Mouse (Mus musculus): ENCODE results near the gene Rab3b.

DNA sequence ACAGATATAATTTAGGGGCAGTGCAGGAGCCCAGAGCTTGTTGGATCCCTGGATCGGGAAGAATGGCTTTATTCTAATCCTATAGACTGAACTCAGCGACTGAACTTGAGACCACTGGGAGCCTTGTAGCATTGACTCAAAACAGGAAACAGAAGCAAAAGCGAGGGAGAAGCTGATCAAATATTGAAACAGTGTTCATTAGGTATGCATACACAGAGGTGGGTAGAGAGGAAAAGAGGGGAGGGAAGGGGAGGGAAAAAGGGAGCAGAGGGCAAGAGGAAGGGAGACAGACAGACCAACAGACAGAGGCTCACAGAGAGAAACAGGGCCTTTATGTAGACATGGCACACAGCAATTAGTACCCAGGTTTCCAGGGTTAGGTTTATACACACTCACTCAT is 38.8 kb downstream of the Rab3b start:
- no peak for TF ChIP-seq CTCF (IDR thresholded peaks at IDR 0.05; ENCODE audit: low read depth)
- no peak for TF ChIP-seq EP300 (IDR thresholded peaks at IDR 0.05; ENCODE audit: low read depth)

All from liver, embryonic 14.5 days (tissue).